Mouse (Mus musculus) spleen, adult 2 months (tissue): ENCODE data around the gene Zfp281. TPM values are rescaled to one million over a fixed set of nuclear protein-coding genes. Genes with fewer than 3 reads are reported as not detected.

Experiments
- DNase-seq, 2 experiments: peaks; one replicate each; pipeline versions ENCODE4 v3.0.0 to v3.0.0-alpha.2; 2012 to 2021; ENCODE audit warnings: low spot score in 2 of 2, low read depth in 1 of 2
- H3K27ac ChIP-seq: fragments of 200-500 bp; 2 replicates; pipeline ENCODE4 v1.5.1; 2012; ENCODE audit warnings: low read length, inconsistent platforms; ENCODE audit not compliant: insufficient read depth
- H3K27me3 ChIP-seq: fragments of 200-500 bp; 2 replicates; pipeline ENCODE4 v1.6.1; 2012; ENCODE audit warnings: mild to moderate bottlenecking, moderate library complexity, low read length, inconsistent platforms; ENCODE audit not compliant: control insufficient read depth, insufficient read depth
- H3K36me3 ChIP-seq: fragments of 200-500 bp; 2 replicates; pipeline ENCODE4 v1.6.1; 2012; ENCODE audit warnings: mild to moderate bottlenecking, low read length, inconsistent platforms; ENCODE audit not compliant: control insufficient read depth, insufficient read depth
- H3K4me1 ChIP-seq: fragments of 200-500 bp; 2 replicates; pipeline ENCODE4 v1.6.1; 2011; ENCODE audit warnings: inconsistent platforms; ENCODE audit not compliant: control insufficient read depth, insufficient read depth, insufficient read length
- H3K4me3 ChIP-seq: fragments of 200-500 bp; 2 replicates; pipeline ENCODE4 v1.5.1; 2011; ENCODE audit warnings: mild to moderate bottlenecking, inconsistent platforms; ENCODE audit not compliant: insufficient read depth, insufficient read length; ENCODE audit errors: extremely low read depth
- CTCF ChIP-seq: fragments of 200-500 bp; IDR thresholded peaks from 2 replicates; pipeline ENCODE4 v1.5.1; 2011; ENCODE audit warnings: mild to moderate bottlenecking, inconsistent platforms; ENCODE audit not compliant: insufficient read depth, insufficient read length, insufficient replicate concordance; ENCODE audit errors: extremely low read depth
- POLR2A ChIP-seq: fragments of 200-500 bp; IDR thresholded peaks from 2 replicates; pipeline ENCODE4 v1.6.1; 2011; ENCODE audit warnings: low read depth, low read length, inconsistent platforms
- WGBS: fragments of 180-500 bp; shearing (Covaris S2); methylation state at CpG from one replicate; pipeline ENCODE4 v1.1.7; 2018; 5-methylcytosine and 5-hydroxymethylcytosine counted together
- polyA plus RNA-seq: library from polyadenylated mRNA; depleted of rRNA; stranded (reverse); fragments of >200 nt; gene quantifications from 2 replicates; pipeline ENCODE4 v1.2.3, GENCODE M21; 2012; rRNA removed

Gene Zfp281
- 1.9 and 2.7 TPM in 2 replicates for polyA plus RNA-seq

DNA sequence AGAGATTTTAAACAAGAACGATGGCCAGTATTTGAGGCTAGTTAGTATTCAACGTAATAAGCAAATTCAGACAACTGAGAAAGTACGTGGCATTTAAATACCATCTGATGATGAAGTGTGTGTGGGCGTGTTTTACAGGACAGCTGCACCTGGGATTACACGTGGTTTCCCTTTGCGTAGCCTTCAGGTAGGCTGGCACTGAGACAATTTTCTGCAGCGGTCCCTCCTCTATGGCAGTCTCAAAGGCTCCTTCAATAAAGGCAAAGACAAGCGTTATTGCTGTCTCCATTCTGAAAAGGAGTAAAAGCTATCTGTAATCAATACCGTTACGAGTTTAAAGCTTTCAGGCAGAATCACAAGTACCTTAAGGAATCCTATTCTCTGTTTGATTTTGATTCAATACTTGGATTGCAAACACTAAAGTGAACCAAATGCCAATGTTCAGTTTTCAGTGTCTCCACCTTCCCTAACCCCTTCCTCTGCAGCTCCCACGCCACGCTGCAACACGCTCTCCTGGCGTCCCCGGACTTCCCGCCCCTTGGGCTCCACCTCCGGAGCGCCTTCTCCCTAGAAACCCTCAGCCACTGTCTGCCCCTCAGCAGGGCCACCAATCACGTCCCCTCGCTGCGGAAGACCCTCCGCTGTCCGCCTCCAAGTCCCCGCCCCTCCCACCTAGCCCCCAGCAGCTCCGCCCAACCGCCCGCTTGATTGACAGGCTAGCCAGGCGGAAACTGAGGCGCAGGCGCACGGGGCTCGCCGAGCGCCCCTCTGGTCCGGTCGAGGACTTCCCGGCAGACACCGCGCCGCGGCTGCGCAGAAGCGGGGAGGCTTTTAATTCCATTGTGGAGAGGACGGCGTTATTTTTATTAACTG is at the start of gene Zfp281:
Gene Zfp281 (plus strand): TSS at position 756 of the 873 bp plus-strand sequence.
- peak within 1 kb of the TSS; percentile 89 for H3K27ac ChIP-seq
- no peaks in the 10 kb centered on the region for H3K27me3 ChIP-seq
- TF ChIP-seq POLR2A (no peak; the same call in 1 of the 2 replicates), CTCF (no peak)
- DNase-seq, result peak; percentile 78 to 96
- WGBS, result under 1% methylated on average over 45 of the region's 45 CpGs
- H3K4me3 ChIP-seq, result peak within 1 kb of the TSS; percentile 94
- H3K36me3 ChIP-seq, result peaks cover 3% of the 10 kb centered on the region; the same call in 1 of the 2 replicates
- peaks cover 7% of the 10 kb centered on the region; the same call in 1 of the 2 replicates for H3K4me1 ChIP-seq

DNA sequence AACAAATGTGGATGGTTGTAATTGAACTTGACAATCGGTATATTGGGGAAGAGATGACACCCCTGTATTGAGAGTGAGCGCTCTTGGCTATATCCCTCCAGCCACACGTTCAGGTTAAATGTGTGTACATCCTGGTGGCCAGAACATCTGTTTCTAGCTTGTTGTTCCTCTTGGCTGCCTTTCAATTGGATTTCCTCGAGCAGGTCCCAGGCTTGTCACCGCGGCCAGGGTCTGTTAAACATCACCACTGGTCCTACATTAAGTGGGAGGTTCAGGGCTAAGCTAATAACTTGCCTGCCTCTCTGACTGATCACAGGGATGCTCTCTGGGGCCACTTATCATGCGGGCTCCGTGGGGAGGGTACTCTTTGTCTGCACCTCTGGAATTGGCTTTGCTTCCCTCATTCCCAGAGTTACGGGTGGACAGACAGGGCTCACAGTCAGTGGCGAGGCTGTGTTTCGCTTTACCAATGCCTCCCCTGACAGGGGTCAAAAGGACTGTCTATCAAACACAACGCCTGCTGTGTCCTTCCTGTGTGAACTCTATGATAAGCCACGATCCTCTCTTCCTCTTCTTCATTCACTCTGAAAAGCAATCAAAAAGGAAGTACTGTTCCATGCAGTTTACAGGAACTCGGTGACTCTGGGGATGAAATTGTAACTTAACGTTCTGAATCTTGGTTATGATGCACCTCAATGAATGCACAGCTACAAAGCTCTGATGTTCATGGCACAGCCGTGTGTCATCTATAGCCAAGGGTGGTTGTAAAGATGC is 46.6 kb upstream of the Zfp281 start:
- H3K27ac ChIP-seq, result no peak overlapping the region
- TF ChIP-seq CTCF, result no peak
- TF ChIP-seq POLR2A, result no peak
- H3K4me1 ChIP-seq, result peaks cover 15% of the 10 kb centered on the region; the same call in 1 of the 2 replicates
- H3K27me3 ChIP-seq, result no peaks in the 10 kb centered on the region
- H3K4me3 ChIP-seq, result no peak overlapping the region
- DNase-seq, result no peak
- H3K36me3 ChIP-seq, result no peaks in the 10 kb centered on the region
- 21% methylated on average over 16 of the region's 16 CpGs for WGBS

DNA sequence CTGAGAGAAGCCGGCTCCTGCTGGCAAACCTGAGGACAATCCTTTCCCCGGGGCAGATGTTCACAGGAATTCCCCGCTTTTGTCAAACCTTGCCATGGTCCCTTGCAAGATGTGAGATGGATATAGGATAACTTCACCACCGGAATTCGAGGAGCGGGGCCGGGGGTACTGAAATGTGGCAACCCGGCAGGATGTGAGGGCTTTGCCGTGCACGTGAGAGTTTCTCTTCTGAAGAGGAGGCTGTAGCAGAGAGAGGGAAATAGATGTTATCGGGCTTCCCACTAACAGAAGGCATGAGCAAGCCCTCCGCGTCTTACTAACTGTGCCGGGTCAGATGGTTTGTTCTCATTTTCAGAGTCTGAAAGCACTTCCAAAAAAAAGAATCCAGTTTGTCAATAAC is 45.3 kb upstream of the Zfp281 start:
- WGBS, result 23% methylated on average over 14 of the region's 14 CpGs
- peaks cover 15% of the 10 kb centered on the region; the same call in 1 of the 2 replicates for H3K4me1 ChIP-seq
- H3K27ac ChIP-seq, result 0 out of 2 replicates have a peak overlapping the region, but pooled peaks have one; percentile 20
- no peak for TF ChIP-seq CTCF
- no peak for TF ChIP-seq POLR2A
- H3K27me3 ChIP-seq, result no peaks in the 10 kb centered on the region
- no peak for DNase-seq
- H3K36me3 ChIP-seq, result no peaks in the 10 kb centered on the region
- H3K4me3 ChIP-seq, result peak overlapping the region; percentile 30; the same call in 1 of the 2 replicates

DNA sequence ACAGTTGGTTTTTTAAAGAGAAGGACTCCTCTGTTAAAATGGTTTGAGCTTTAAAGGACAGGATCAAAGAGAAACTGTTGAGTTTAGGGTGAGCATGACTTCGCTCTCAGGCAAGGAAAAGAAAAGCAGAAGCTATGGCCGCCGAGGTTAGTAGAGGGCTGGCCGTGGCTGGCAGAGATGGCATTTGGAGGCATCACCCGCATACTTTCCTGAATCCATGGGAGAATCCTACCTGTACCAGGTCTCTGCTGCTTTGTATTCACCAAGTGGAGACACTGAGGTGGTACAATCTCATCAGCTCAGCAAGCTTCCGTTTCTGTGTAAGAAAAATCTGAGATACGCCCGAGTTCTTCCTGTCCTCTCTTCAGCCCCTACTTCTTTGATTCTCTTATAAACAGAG is 44.4 kb upstream of the Zfp281 start:
- Histone ChIP-seq H3K4me3 (peak overlapping the region; percentile 56), H3K27me3 (no peaks in the 10 kb centered on the region), H3K36me3 (no peaks in the 10 kb centered on the region), H3K27ac (peak overlapping the region; percentile 77), H3K4me1 (peaks cover 15% of the 10 kb centered on the region; the same call in 1 of the 2 replicates)
- TF ChIP-seq POLR2A (no peak), CTCF (no peak)
- 25% methylated on average over 8 of the region's 8 CpGs for WGBS
- no peak for DNase-seq

DNA sequence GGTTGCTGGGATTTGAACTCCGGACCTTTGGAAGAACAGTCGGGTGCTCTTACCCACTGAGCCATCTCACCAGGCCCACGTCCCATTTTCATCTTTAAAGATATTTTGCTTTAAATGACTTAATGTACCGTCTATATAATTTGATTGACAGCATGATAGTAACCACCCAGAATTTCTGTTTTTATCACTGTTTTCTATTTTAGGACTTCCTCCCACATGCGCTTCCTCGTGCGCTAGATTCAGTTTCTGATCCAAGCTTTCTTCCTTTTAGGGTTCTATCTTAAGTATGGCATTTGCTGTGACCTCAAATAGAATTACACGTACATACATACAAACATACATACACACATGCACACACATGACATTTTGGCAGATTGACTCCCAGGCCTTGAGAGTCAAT is 42.9 kb upstream of the Zfp281 start:
- H3K4me1 ChIP-seq, result peaks cover 15% of the 10 kb centered on the region; the same call in 1 of the 2 replicates
- H3K4me3 ChIP-seq, result no peak overlapping the region
- H3K27me3 ChIP-seq, result no peaks in the 10 kb centered on the region
- no peaks in the 10 kb centered on the region for H3K36me3 ChIP-seq
- no peak overlapping the region for H3K27ac ChIP-seq
- WGBS, result 24% methylated on average over 8 of the region's 8 CpGs
- TF ChIP-seq CTCF (no peak), POLR2A (no peak)
- DNase-seq, result no peak

DNA sequence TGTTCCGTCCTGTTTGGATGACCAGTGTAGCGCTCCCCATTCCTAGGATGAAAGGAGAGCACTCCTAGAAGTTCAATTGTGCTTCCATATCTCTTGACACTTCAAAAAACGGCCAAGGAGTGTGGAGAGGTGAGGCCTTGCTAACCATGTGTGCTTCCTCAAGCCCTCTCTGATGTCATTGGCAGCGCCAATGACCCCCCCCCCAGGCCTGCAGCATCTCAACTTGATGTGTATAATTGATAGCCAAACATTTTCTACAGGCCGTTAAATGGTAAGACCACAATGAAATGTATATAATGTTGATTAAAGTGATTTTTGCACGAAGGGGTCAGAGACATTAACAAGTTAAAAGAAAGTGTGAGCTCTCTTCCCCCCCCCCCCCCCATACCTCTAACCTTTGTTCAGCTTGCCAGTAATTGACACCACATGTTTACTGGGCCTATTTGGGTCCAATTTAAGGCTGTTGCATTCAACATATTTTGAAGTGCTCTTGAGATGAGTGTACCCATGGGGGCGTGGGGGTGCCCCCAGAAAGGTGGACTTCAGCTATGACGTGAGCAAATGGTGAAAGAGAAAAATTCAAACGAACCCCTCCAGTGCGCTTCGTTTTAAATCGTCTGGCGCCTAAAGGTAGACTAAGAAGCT is 36.8 kb upstream of the Zfp281 start:
- TF ChIP-seq POLR2A, result no peak
- no peak for TF ChIP-seq CTCF
- Histone ChIP-seq H3K4me1 (no peaks in the 10 kb centered on the region), H3K27me3 (no peaks in the 10 kb centered on the region), H3K4me3 (no peak overlapping the region), H3K27ac (no peak overlapping the region), H3K36me3 (no peaks in the 10 kb centered on the region)
- WGBS, result 88% methylated on average over 13 of the region's 13 CpGs
- DNase-seq, result no peak
